Mouse (Mus musculus) heart, embryonic 16.5 days (tissue): ENCODE measurements at regions not wholly inside any gene's neighbourhood (a gene's known extent, or its start where the extent isn't known, plus 50 kb on each side); places are given as distances from the start of the nearest gene placed in this dataset.

Experiments
- ATAC-seq: fragments of 200-750 bp; cut with Nextera tagmentation; replicated peaks from 2 replicates; pipeline ENCODE4 v1.8.0; 2017; ENCODE audit warnings: moderate number of reproducible peaks; ENCODE audit not compliant: insufficient read depth, low FRiP score; ENCODE audit errors: extremely low read depth
- H3K27ac ChIP-seq: fragments of 300-500 bp; sonication (generic); 2 replicates; pipeline ENCODE4 v1.5.1; 2014; ENCODE audit warnings: mild to moderate bottlenecking, low read length, control low read depth, moderate library complexity
- H3K27me3 ChIP-seq: fragments of 300-500 bp; sonication (generic); 2 replicates; pipeline ENCODE4 v1.6.1; 2014; ENCODE audit warnings: low read length, mixed read lengths; ENCODE audit not compliant: control insufficient read depth, insufficient read depth
- H3K36me3 ChIP-seq: fragments of 300-500 bp; sonication (generic); 2 replicates; pipeline ENCODE4 v1.6.1; 2014; ENCODE audit not compliant: control insufficient read depth, insufficient read depth
- H3K4me1 ChIP-seq: fragments of 300-500 bp; sonication (generic); 2 replicates; pipeline ENCODE4 v1.6.1; 2014; ENCODE audit warnings: low read length, mixed read lengths; ENCODE audit not compliant: control insufficient read depth, insufficient read depth
- H3K4me2 ChIP-seq: fragments of 300-500 bp; sonication (generic); 2 replicates; pipeline ENCODE4 v1.6.1; 2014; ENCODE audit warnings: low read depth, mild to moderate bottlenecking, control low read depth, low read length
- H3K4me3 ChIP-seq: fragments of 300-500 bp; sonication (generic); 2 replicates; pipeline ENCODE4 v1.5.1; 2014; ENCODE audit warnings: mild to moderate bottlenecking, control low read depth, low read length
- H3K9ac ChIP-seq: fragments of 300-500 bp; sonication (generic); 2 replicates; pipeline ENCODE4 v1.6.1; 2014; ENCODE audit warnings: low read length, control low read depth
- H3K9me3 ChIP-seq: fragments of 300-500 bp; sonication (generic); replicated peaks from 2 replicates; pipeline ENCODE4 v1.6.1; 2016; ENCODE audit warnings: low read length; ENCODE audit not compliant: control insufficient read depth
- WGBS: fragments of 180-500 bp; shearing (Covaris S2); extraction: QIAGEN DNeasy Blood & Tissue Kit; methylation state at CpG from one replicate; pipeline ENCODE4 v1.1.7; 2014; 5-methylcytosine and 5-hydroxymethylcytosine counted together

GRCm38 (mm10) chr4:66622650-66623394 is 204.6 kb upstream of the Tlr4 start:
- 73% methylated on average over 5 of the region's 5 CpGs for WGBS

GRCm38 (mm10) chr4:66618811-66619440 is 208.5 kb upstream of the Tlr4 start:
- H3K9me3 ChIP-seq = no peaks in the 10 kb centered on the region
- WGBS = 44% methylated on average over 2 of the region's 2 CpGs
- peak; percentile 10; the same call in 1 of the 2 replicates for ATAC-seq
- no peaks in the 10 kb centered on the region for H3K27me3 ChIP-seq
- H3K4me2 ChIP-seq = no peak overlapping the region
- no peak overlapping the region for H3K9ac ChIP-seq
- H3K4me1 ChIP-seq = no peaks in the 10 kb centered on the region
- H3K27ac ChIP-seq = no peak overlapping the region
- H3K36me3 ChIP-seq = no peaks in the 10 kb centered on the region
- H3K4me3 ChIP-seq = no peak overlapping the region

More at GRCm38 (mm10) chr4:66622650-66623394, 204.6 kb upstream of the Tlr4 start:
- Histone ChIP-seq H3K4me2 (no peak overlapping the region), H3K4me3 (no peak overlapping the region), H3K27ac (no peak overlapping the region), H3K9me3 (no peaks in the 10 kb centered on the region), H3K9ac (no peak overlapping the region), H3K4me1 (no peaks in the 10 kb centered on the region), H3K27me3 (no peaks in the 10 kb centered on the region), H3K36me3 (no peaks in the 10 kb centered on the region)
- no peak for ATAC-seq

- no peaks in the 10 kb centered on the region for H3K4me1 ChIP-seq
- no peaks in the 10 kb centered on the region for H3K36me3 ChIP-seq
- no peaks in the 10 kb centered on the region for H3K9me3 ChIP-seq
- no peaks in the 10 kb centered on the region for H3K27me3 ChIP-seq
- no peak overlapping the region for H3K9ac ChIP-seq
- 53% methylated on average over 7 of the region's 7 CpGs for WGBS
- H3K27ac ChIP-seq = no peak overlapping the region
- no peak for ATAC-seq
- H3K4me2 ChIP-seq = no peak overlapping the region
- H3K4me3 ChIP-seq = no peak overlapping the region
These were observed 209.3 kb upstream of the Tlr4 start for GRCm38 (mm10) chr4:66617743-66618736.

- Histone ChIP-seq H3K4me2 (no peak overlapping the region), H3K4me1 (no peaks in the 10 kb centered on the region), H3K4me3 (no peak overlapping the region), H3K27me3 (no peaks in the 10 kb centered on the region), H3K9me3 (no peaks in the 10 kb centered on the region), H3K27ac (no peak overlapping the region), H3K36me3 (no peaks in the 10 kb centered on the region), H3K9ac (no peak overlapping the region)
- 56% methylated on average over 4 of the region's 4 CpGs for WGBS
- no peak for ATAC-seq
These were observed 210.3 kb upstream of the Tlr4 start for GRCm38 (mm10) chr4:66617101-66617500.

GRCm38 (mm10) chr4:66604849-66605248 is 200.4 kb upstream of the Astn2 start:
- Histone ChIP-seq H3K9ac (no peak overlapping the region), H3K36me3 (no peaks in the 10 kb centered on the region), H3K4me1 (no peaks in the 10 kb centered on the region), H3K27ac (no peak overlapping the region), H3K27me3 (no peaks in the 10 kb centered on the region), H3K4me2 (no peak overlapping the region), H3K4me3 (no peak overlapping the region), H3K9me3 (no peaks in the 10 kb centered on the region)
- ATAC-seq = no peak

- Histone ChIP-seq H3K9me3 (no peaks in the 10 kb centered on the region), H3K4me3 (no peak overlapping the region), H3K27me3 (no peaks in the 10 kb centered on the region), H3K4me1 (no peaks in the 10 kb centered on the region), H3K9ac (no peak overlapping the region), H3K36me3 (no peaks in the 10 kb centered on the region), H3K4me2 (no peak overlapping the region), H3K27ac (no peak overlapping the region)
- 79% methylated on average over 1 of the region's 1 CpGs for WGBS
- ATAC-seq = no peak
These were observed 194.3 kb upstream of the Astn2 start for GRCm38 (mm10) chr4:66598737-66599136.

GRCm38 (mm10) chr4:66586647-66587046 is 182.2 kb upstream of the Astn2 start:
- Histone ChIP-seq H3K4me3 (no peak overlapping the region), H3K27ac (no peak overlapping the region), H3K27me3 (no peaks in the 10 kb centered on the region), H3K4me2 (no peak overlapping the region), H3K4me1 (no peaks in the 10 kb centered on the region), H3K9ac (no peak overlapping the region), H3K9me3 (no peaks in the 10 kb centered on the region), H3K36me3 (no peaks in the 10 kb centered on the region)
- ATAC-seq = no peak
- 67% methylated on average over 5 of the region's 5 CpGs for WGBS

GRCm38 (mm10) chr4:66586166-66586565 is 181.8 kb upstream of the Astn2 start:
- no peak overlapping the region for H3K4me2 ChIP-seq
- H3K4me1 ChIP-seq = no peaks in the 10 kb centered on the region
- no peak for ATAC-seq
- H3K27ac ChIP-seq = no peak overlapping the region
- no peaks in the 10 kb centered on the region for H3K36me3 ChIP-seq
- H3K9me3 ChIP-seq = no peaks in the 10 kb centered on the region
- no peaks in the 10 kb centered on the region for H3K27me3 ChIP-seq
- 25% methylated on average over 3 of the region's 3 CpGs for WGBS
- H3K4me3 ChIP-seq = no peak overlapping the region
- no peak overlapping the region for H3K9ac ChIP-seq

- H3K27ac ChIP-seq = no peak overlapping the region
These were observed 152.5 kb upstream of the Astn2 start for GRCm38 (mm10) chr4:66556936-66557335.

More at GRCm38 (mm10) chr4:66556936-66557335, 152.5 kb upstream of the Astn2 start:
- no peaks in the 10 kb centered on the region for H3K27me3 ChIP-seq
- H3K9ac ChIP-seq = no peak overlapping the region
- H3K4me1 ChIP-seq = no peaks in the 10 kb centered on the region
- no peak overlapping the region for H3K4me3 ChIP-seq
- H3K4me2 ChIP-seq = no peak overlapping the region
- no peak for ATAC-seq
- H3K9me3 ChIP-seq = no peaks in the 10 kb centered on the region
- no peaks in the 10 kb centered on the region for H3K36me3 ChIP-seq
